8 mouse cellular contexts compared by ENCODE assay signal in the genomic region with DNA sequence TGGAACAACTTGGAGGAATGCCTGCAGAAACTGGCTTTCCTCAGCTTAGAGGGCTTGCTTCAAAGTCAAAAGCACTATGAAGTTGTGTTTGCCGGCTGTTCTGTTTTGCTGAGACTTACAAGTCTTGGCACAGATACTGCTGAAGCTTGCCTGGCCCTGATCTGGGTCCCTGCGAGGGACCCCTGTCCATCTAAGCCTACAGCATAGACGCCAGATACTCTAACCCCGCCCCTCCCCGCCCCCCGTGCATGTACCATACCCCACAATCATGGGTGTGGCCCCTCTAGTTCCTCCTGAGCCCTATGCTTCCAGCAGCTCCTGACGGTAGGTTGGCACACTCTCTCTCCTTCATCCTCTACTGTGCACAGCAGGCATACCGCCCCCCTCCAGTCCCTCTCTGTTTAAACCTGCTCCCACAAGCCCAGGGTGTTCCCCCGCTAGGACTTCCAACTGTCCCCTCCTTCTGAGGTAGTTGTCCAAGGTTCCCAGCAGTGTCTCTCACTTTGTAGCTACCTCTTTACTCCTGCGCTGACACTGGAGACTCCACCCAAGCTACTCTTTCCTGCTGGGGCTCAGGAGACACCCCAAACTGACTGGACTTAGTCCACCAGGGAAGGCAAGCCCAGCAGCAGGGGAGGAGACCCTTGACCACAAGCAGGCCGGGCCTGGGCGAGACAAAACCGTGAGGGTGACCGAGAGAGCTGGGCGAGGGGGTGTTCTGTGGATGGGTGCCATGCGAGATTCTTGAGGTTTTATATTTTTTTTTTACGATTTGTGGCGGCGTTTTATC. TPM values are rescaled to one million over a fixed set of nuclear protein-coding genes. Genes with fewer than 3 reads are reported as not detected.
DNase-seq lines count a peak whose midpoint lies in the region; ATAC-seq and TF ChIP-seq lines count a peak whose summit lies in the region.

No protein-coding gene starts in this region.

- peak overlapping the region in 1 of 3 experiments; percentile 38 for H3K4me3 ChIP-seq in CH12.LX (replicated peaks in 1 of 3; ENCODE audit: low read depth in 2 of 3, low read length in 2 of 3, poor library complexity in 1 of 3)
- H3K4me3 ChIP-seq in heart, embryonic 14.5 days (ENCODE audit: control insufficient read depth in 1 of 2, insufficient read depth in 1 of 2, low read depth in 1 of 2, low read length in 2 of 2) = peak overlapping the region; percentile 43 to 57; a peak in 3 of 4 replicates
- peak overlapping the region; percentile 54; the same call in 1 of the 2 replicates for H3K4me3 ChIP-seq in liver, embryonic 16.5 days (ENCODE audit: low read depth, low read length)

- peak; percentile 15; the same call in 1 of the 2 replicates for ATAC-seq in frontal cortex, adult (ENCODE audit: low TSS enrichment)
- no peak for ATAC-seq in heart, embryonic 14.5 days (ENCODE audit: insufficient number of reproducible peaks, insufficient read depth, low FRiP score, low read depth)
- no peak for ATAC-seq in liver, embryonic 16.5 days (ENCODE audit: low read depth)

- dilution Hi-C loops in CH12.LX (cut with MboI; ENCODE audit: extremely low pct_ligation_motif_present, extremely low pct_unique_long_range_greater_than_20kb, low sequenced_read_pairs) = no loop called here

- peak overlapping the region; percentile 73; the same call in 1 of the 2 replicates for H3K4me2 ChIP-seq in CH12.LX (ENCODE audit: insufficient read depth, low read depth, poor library complexity, severe bottlenecking)
- H3K4me2 ChIP-seq in heart, embryonic 14.5 days (ENCODE audit: low read length) = peak overlapping the region; percentile 98
- H3K4me2 ChIP-seq in liver, embryonic 16.5 days (ENCODE audit: low read depth, low read length) = peak overlapping the region; percentile 68

- TF ChIP-seq POLR2A in CH12.LX (IDR thresholded peaks at IDR 0.05; ENCODE audit: low read depth, low read length) = no peak

- no peak overlapping the region for H3K27ac ChIP-seq in CH12.LX (ENCODE audit: insufficient read depth, low read depth)
- no peak overlapping the region for H3K27ac ChIP-seq in heart, embryonic 14.5 days (replicated peaks in 1 of 2; ENCODE audit: control insufficient read depth in 1 of 2, insufficient read depth in 1 of 2, low read depth in 2 of 2, low read length in 2 of 2)
- H3K27ac ChIP-seq in liver, embryonic 16.5 days (ENCODE audit: low read length) = no peak overlapping the region

- H3K4me1 ChIP-seq in CH12.LX (ENCODE audit: control insufficient read depth in 1 of 2, insufficient read depth in 2 of 2) = peaks cover 4 to 5% of the 10 kb centered on the region in 2 experiments; a peak in 1 of 4 replicates
- H3K4me1 ChIP-seq in heart, embryonic 14.5 days (ENCODE audit: control insufficient read depth in 2 of 2, insufficient read depth in 2 of 2, low read length in 2 of 2) = peaks cover 2 to 15% of the 10 kb centered on the region in 2 experiments; a peak in 3 of 4 replicates
- H3K4me1 ChIP-seq in liver, embryonic 16.5 days (ENCODE audit: control insufficient read depth, low read depth, low read length) = peaks cover 9% of the 10 kb centered on the region

- TF ChIP-seq RAD21 in CH12.LX (IDR thresholded peaks at IDR 0.05; ENCODE audit: low read depth, low read length) = no peak

- in situ Hi-C loops in CH12.LX (cut with MboI; ENCODE audit: low pct_ligation_motif_present, low pct_unique_long_range_greater_than_20kb, low sequenced_read_pairs) = loop anchor here (5.0 kb wide), 1 partner anchor 97 kb away; no protein-coding TSS in a partner anchor

- TF ChIP-seq EP300 in CH12.LX (IDR thresholded peaks at IDR 0.05; ENCODE audit: low read length) = no peak

- H3K9me3 ChIP-seq in CH12.LX (replicated peaks; ENCODE audit: low read length) = no peaks in the 10 kb centered on the region
- H3K9me3 ChIP-seq in heart, embryonic 14.5 days (ENCODE audit: control insufficient read depth, low read length) = no peaks in the 10 kb centered on the region
- H3K9me3 ChIP-seq in liver, embryonic 16.5 days (replicated peaks; ENCODE audit: control insufficient read depth, low read length) = no peaks in the 10 kb centered on the region

- 15% methylated on average over 19 of the region's 19 CpGs for WGBS in heart, embryonic 14.5 days
- WGBS in liver, embryonic 16.5 days (ENCODE audit: insufficient replicate concordance) = 8% methylated on average over 19 of the region's 19 CpGs

- TF ChIP-seq CTCF in CH12.LX (conservative IDR thresholded peaks at IDR 0.05 in 1 of 2, IDR thresholded peaks at IDR 0.05 in 1 of 2; ENCODE audit: low read depth in 2 of 2, low read length in 2 of 2) = no peak

- no peak for DNase-seq in frontal cortex, postnatal 25 days (ENCODE audit: low spot score in 2 of 2)
- no peak for DNase-seq in CH12.LX (ENCODE audit: extremely low read depth)
- no peak for DNase-seq in adipocyte (ENCODE audit: low spot score)
- DNase-seq in adrenal gland, postnatal 10 days = no peak
- DNase-seq in gastrocnemius, postnatal 25 days = no peak

- H3K79me2 ChIP-seq in CH12.LX (replicated peaks; ENCODE audit: control insufficient read depth, extremely low read depth, insufficient read depth, poor library complexity, severe bottlenecking) = no peaks in the 10 kb centered on the region

- H3K27me3 ChIP-seq in CH12.LX (replicated peaks) = peaks cover 90% of the 10 kb centered on the region
- H3K27me3 ChIP-seq in heart, embryonic 14.5 days (ENCODE audit: control insufficient read depth, insufficient read depth, low read length) = peaks cover 57% of the 10 kb centered on the region
- H3K27me3 ChIP-seq in liver, embryonic 16.5 days (ENCODE audit: control insufficient read depth, insufficient read depth, low read depth, low read length) = peaks cover 40% of the 10 kb centered on the region

- H3K9ac ChIP-seq in CH12.LX (ENCODE audit: insufficient read depth, low read depth) = no peak overlapping the region; the same call in 1 of the 2 replicates
- peak overlapping the region; percentile 78; the same call in 1 of the 2 replicates for H3K9ac ChIP-seq in heart, embryonic 14.5 days (ENCODE audit: low read length)
- no peak overlapping the region for H3K9ac ChIP-seq in liver, embryonic 16.5 days (ENCODE audit: low read depth, low read length)

- no peaks in the 10 kb centered on the region for H3K36me3 ChIP-seq in CH12.LX (replicated peaks in 1 of 2; ENCODE audit: control insufficient read depth in 1 of 2, insufficient read depth in 1 of 2, low read length in 1 of 2)
- no peaks in the 10 kb centered on the region for H3K36me3 ChIP-seq in heart, embryonic 14.5 days (ENCODE audit: control insufficient read depth, insufficient read depth, low read length)
- no peaks in the 10 kb centered on the region for H3K36me3 ChIP-seq in liver, embryonic 16.5 days (ENCODE audit: control insufficient read depth, insufficient read depth)

TF ChIP-seq in CH12.LX, 34 proteins besides CTCF, POLR2A, EP300 and RAD21:
- TF ChIP-seq MYC (IDR thresholded peaks at IDR 0.05; ENCODE audit: low read depth, low read length) (no peak), KAT2A (IDR thresholded peaks at IDR 0.05; ENCODE audit: insufficient replicate concordance, low read length) (no peak), NELFE (IDR thresholded peaks at IDR 0.05; ENCODE audit: low read depth, low read length) (no peak), TCF12 (IDR thresholded peaks at IDR 0.05; ENCODE audit: low read depth, low read length) (no peak), MAZ (IDR thresholded peaks at IDR 0.05; ENCODE audit: low read depth, low read length) (no peak), MXI1 (IDR thresholded peaks at IDR 0.05; ENCODE audit: low read depth, low read length) (no peak), TBP (conservative IDR thresholded peaks at IDR 0.05; ENCODE audit: low read depth, low read length) (no peak), JUN (IDR thresholded peaks at IDR 0.05; ENCODE audit: insufficient read depth, low read depth, low read length) (no peak), USF1 (IDR thresholded peaks at IDR 0.05; ENCODE audit: low read depth, low read length) (no peak), IRF4 (IDR thresholded peaks at IDR 0.05; ENCODE audit: low read depth, low read length) (no peak), NRF1 (IDR thresholded peaks at IDR 0.05; ENCODE audit: low read depth, low read length) (no peak), ZMIZ1 (IDR thresholded peaks at IDR 0.05; ENCODE audit: low read depth, low read length) (no peak), GABPA (IDR thresholded peaks at IDR 0.05; ENCODE audit: insufficient replicate concordance, low read depth, low read length) (no peak), SIN3A (IDR thresholded peaks at IDR 0.05; ENCODE audit: low read length) (no peak)
TF ChIP-seq in CH12.LX: peak in this region for 0.

RNA-seq across cellular contexts. Expression of a gene that starts 12.1 kb away (rescaled TPM):
- total RNA-seq in CH12.LX (2012; rRNA removed) (0.34 and 0.42 TPM in 2 replicates), CH12.LX (2014; rRNA removed) (0.20 and 0.28 TPM in 2 replicates)
- 0.93 and 1.3 TPM in 2 replicates for polyA plus RNA-seq in CH12.LX (2012; ENCODE audit: insufficient read length, low read depth)
- polyA plus RNA-seq in heart, embryonic 14.5 days (2014; fragmentation: Nextera tagmentation; extraction: Ambion mirVana) = 9.6 and 11.7 TPM in 2 replicates
- 0.72 and 0.89 TPM in 2 replicates for polyA plus RNA-seq in liver, embryonic 16.5 days (2015; fragmentation: Nextera tagmentation; extraction: Ambion mirVana)
- total RNA-seq in adrenal gland, postnatal 10 days (2021) = 10 to 100 TPM; 34.7 to 45.6 TPM
- total RNA-seq in gastrocnemius, postnatal 25 days (2021) = 10 to 100 TPM; 11.9 to 14.5 TPM

Comparison
In these comparisons a context has a peak if more than half of its experiments do, and no peak if none do; other contexts are left out.
1. RNA of a gene that starts 12.1 kb away (total RNA-seq): 34.7 to 45.6 TPM in adrenal gland, postnatal 10 days and 11.9 to 14.5 TPM in gastrocnemius, postnatal 25 days; 0.20 to 0.42 TPM in CH12.LX; every median in the first group is over 4 times any median in the second.
2. Peak in every context shown above with its lines, with median percentiles within 50 percentile points of each other: H3K4me2 ChIP-seq.